Mouse (Mus musculus): ENCODE measurements around the gene Cabp2.

DNA sequence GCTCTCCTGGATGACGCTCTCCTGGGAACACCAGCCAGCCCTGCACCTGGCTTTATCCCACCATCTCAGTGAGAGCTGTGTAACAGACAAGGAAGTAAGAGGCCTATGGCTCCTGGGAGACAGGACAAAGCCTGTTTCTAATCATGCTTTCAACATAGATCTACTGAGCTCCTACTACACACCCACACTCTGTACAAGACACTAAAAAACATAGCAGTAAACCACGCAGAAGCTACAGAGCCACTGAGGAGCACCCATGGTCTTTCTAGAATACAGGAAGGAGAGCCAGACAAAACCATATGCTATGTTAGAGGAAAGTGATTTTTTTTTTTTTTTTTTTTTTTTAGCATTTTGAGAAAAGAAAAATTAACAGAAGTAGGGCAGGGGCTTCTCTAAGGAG, 37.0 kb downstream of the Cabp2 start:
- TF ChIP-seq POLR2A (IDR thresholded peaks at IDR 0.05; ENCODE audit: low read depth, low read length) = no peak
- no peak for TF ChIP-seq CTCF (IDR thresholded peaks at IDR 0.05; ENCODE audit: borderline replicate concordance, insufficient read depth, low read length)
